Mouse (Mus musculus) spleen, adult 2 months (tissue): ENCODE measurements around the gene P2ry2.

Experiments
- CTCF ChIP-seq: fragments of 200-500 bp; IDR thresholded peaks from 2 replicates; pipeline ENCODE4 v1.5.1; 2011; ENCODE audit warnings: mild to moderate bottlenecking, inconsistent platforms; ENCODE audit not compliant: insufficient read depth, insufficient read length, insufficient replicate concordance; ENCODE audit errors: extremely low read depth
- POLR2A ChIP-seq: fragments of 200-500 bp; IDR thresholded peaks from 2 replicates; pipeline ENCODE4 v1.6.1; 2011; ENCODE audit warnings: low read depth, low read length, inconsistent platforms

GRCm38 (mm10) chr7:100999623-101000022 is 13.0 kb downstream of the P2ry2 start:
- TF ChIP-seq POLR2A: no peak
- TF ChIP-seq CTCF: no peak
